Mouse (Mus musculus): ENCODE results near the gene Slc25a47. TPM values are rescaled to one million over a fixed set of nuclear protein-coding genes. Genes with fewer than 3 reads are reported as not detected.

Gene Slc25a47
- polyA plus RNA-seq (2012; rRNA removed): 9.8 and 12.5 TPM in 2 replicates

- Histone ChIP-seq H3K27ac (ENCODE audit: insufficient read depth, low read length) (peak within 1 kb of the TSS; percentile 93), H3K4me1 (ENCODE audit: control insufficient read depth, insufficient read depth, low read length) (peaks cover 37% of the 10 kb centered on the region), H3K4me3 (replicated peaks; ENCODE audit: insufficient read depth, low read depth, low read length) (peak within 1 kb of the TSS; percentile 87), H3K27me3 (ENCODE audit: control insufficient read depth, insufficient read depth, low read length) (no peaks in the 10 kb centered on the region)
- WGBS: under 1% methylated on average over 53 of the region's 53 CpGs
- no peak for TF ChIP-seq CTCF (IDR thresholded peaks at IDR 0.05; ENCODE audit: borderline replicate concordance, insufficient read depth, low read depth, low read length)
- TF ChIP-seq POLR2A (IDR thresholded peaks at IDR 0.05; ENCODE audit: borderline replicate concordance, insufficient read depth, low read length): peak; percentile 76; the same call in 1 of the 2 replicates
- peak; percentile 97 to 99 for DNase-seq
Observed at GRCm38 (mm10) chr12:108835840-108836409, at the start of gene Slc25a47, which contains the start of gene Slc25a29. Gene Slc25a47, plus strand, starts transcription at chr12:108836046. Gene Slc25a29, minus strand, starts transcription at chr12:108835883.

- DNase-seq: no peak
- Histone ChIP-seq H3K4me3 (replicated peaks; ENCODE audit: insufficient read depth, low read depth, low read length) (no peak overlapping the region), H3K27me3 (ENCODE audit: control insufficient read depth, insufficient read depth, low read length) (no peaks in the 10 kb centered on the region), H3K27ac (ENCODE audit: insufficient read depth, low read length) (no peak overlapping the region), H3K4me1 (ENCODE audit: control insufficient read depth, insufficient read depth, low read length) (no peaks in the 10 kb centered on the region; the same call in 1 of the 2 replicates)
- WGBS: 91% methylated on average over 2 of the region's 2 CpGs
- TF ChIP-seq CTCF (IDR thresholded peaks at IDR 0.05; ENCODE audit: borderline replicate concordance, insufficient read depth, low read depth, low read length) (no peak), POLR2A (IDR thresholded peaks at IDR 0.05; ENCODE audit: borderline replicate concordance, insufficient read depth, low read length) (no peak)
Observed at GRCm38 (mm10) chr12:108787329-108787728, 48.5 kb upstream of the Slc25a47 start.

GRCm38 (mm10) chr12:108792152-108792545 lies 43.7 kb upstream of the Slc25a47 start:
- peak; percentile 80 to 81 for DNase-seq
- Histone ChIP-seq H3K4me1 (ENCODE audit: control insufficient read depth, insufficient read depth, low read length) (no peaks in the 10 kb centered on the region; the same call in 1 of the 2 replicates), H3K4me3 (replicated peaks; ENCODE audit: insufficient read depth, low read depth, low read length) (peak overlapping the region; percentile 97), H3K27me3 (ENCODE audit: control insufficient read depth, insufficient read depth, low read length) (no peaks in the 10 kb centered on the region), H3K27ac (ENCODE audit: insufficient read depth, low read length) (peak overlapping the region; percentile 86)
- under 1% methylated on average over 52 of the region's 52 CpGs for WGBS
- peak; percentile 31; the same call in 1 of the 2 replicates for TF ChIP-seq POLR2A (IDR thresholded peaks at IDR 0.05; ENCODE audit: borderline replicate concordance, insufficient read depth, low read length)
- TF ChIP-seq CTCF (IDR thresholded peaks at IDR 0.05; ENCODE audit: borderline replicate concordance, insufficient read depth, low read depth, low read length): no peak

GRCm38 (mm10) chr12:108792546-108793452 lies 43.0 kb upstream of the Slc25a47 start, which contains the start of gene Yy1:
Gene Yy1, plus strand, starts transcription at chr12:108792973.
- Histone ChIP-seq H3K4me1 (ENCODE audit: control insufficient read depth, insufficient read depth, low read length) (no peaks in the 10 kb centered on the region; the same call in 1 of the 2 replicates), H3K4me3 (replicated peaks; ENCODE audit: insufficient read depth, low read depth, low read length) (peak within 1 kb of the TSS; percentile 100), H3K27ac (ENCODE audit: insufficient read depth, low read length) (peak within 1 kb of the TSS; percentile 92), H3K27me3 (ENCODE audit: control insufficient read depth, insufficient read depth, low read length) (no peaks in the 10 kb centered on the region)
- peak; percentile 58 for TF ChIP-seq POLR2A (IDR thresholded peaks at IDR 0.05; ENCODE audit: borderline replicate concordance, insufficient read depth, low read length)
- TF ChIP-seq CTCF (IDR thresholded peaks at IDR 0.05; ENCODE audit: borderline replicate concordance, insufficient read depth, low read depth, low read length): no peak
- WGBS: under 1% methylated on average over 84 of the region's 127 CpGs
- DNase-seq: peak; percentile 97 to 99

GRCm38 (mm10) chr12:108793453-108793941 lies 42.3 kb upstream of the Slc25a47 start:
- no peaks in the 10 kb centered on the region; the same call in 1 of the 2 replicates for H3K4me1 ChIP-seq (ENCODE audit: control insufficient read depth, insufficient read depth, low read length)
- H3K27me3 ChIP-seq (ENCODE audit: control insufficient read depth, insufficient read depth, low read length): no peaks in the 10 kb centered on the region
- H3K27ac ChIP-seq (ENCODE audit: insufficient read depth, low read length): peak overlapping the region; percentile 92
- H3K4me3 ChIP-seq (replicated peaks; ENCODE audit: insufficient read depth, low read depth, low read length): peak overlapping the region; percentile 100
- under 1% methylated on average over 70 of the region's 71 CpGs for WGBS
- DNase-seq: peak; percentile 52 to 60
- TF ChIP-seq CTCF (IDR thresholded peaks at IDR 0.05; ENCODE audit: borderline replicate concordance, insufficient read depth, low read depth, low read length) (no peak), POLR2A (IDR thresholded peaks at IDR 0.05; ENCODE audit: borderline replicate concordance, insufficient read depth, low read length) (no peak)

- TF ChIP-seq CTCF (IDR thresholded peaks at IDR 0.05; ENCODE audit: borderline replicate concordance, insufficient read depth, low read depth, low read length): no peak
- peak; percentile 52; the same call in 1 of the 2 replicates for TF ChIP-seq POLR2A (IDR thresholded peaks at IDR 0.05; ENCODE audit: borderline replicate concordance, insufficient read depth, low read length)
- peak overlapping the region; percentile 92 for H3K27ac ChIP-seq (ENCODE audit: insufficient read depth, low read length)
- H3K4me1 ChIP-seq (ENCODE audit: control insufficient read depth, insufficient read depth, low read length): no peaks in the 10 kb centered on the region; the same call in 1 of the 2 replicates
- DNase-seq: peak; percentile 87 to 89
- H3K4me3 ChIP-seq (replicated peaks; ENCODE audit: insufficient read depth, low read depth, low read length): peak overlapping the region; percentile 100
- under 1% methylated on average over 89 of the region's 94 CpGs for WGBS
- H3K27me3 ChIP-seq (ENCODE audit: control insufficient read depth, insufficient read depth, low read length): no peaks in the 10 kb centered on the region
Observed at GRCm38 (mm10) chr12:108794078-108794711, 41.7 kb upstream of the Slc25a47 start.

- Histone ChIP-seq H3K27ac (ENCODE audit: insufficient read depth, low read length) (no peak overlapping the region), H3K27me3 (ENCODE audit: control insufficient read depth, insufficient read depth, low read length) (no peaks in the 10 kb centered on the region), H3K4me1 (ENCODE audit: control insufficient read depth, insufficient read depth, low read length) (peaks cover 2% of the 10 kb centered on the region; the same call in 1 of the 2 replicates), H3K4me3 (replicated peaks; ENCODE audit: insufficient read depth, low read depth, low read length) (peak overlapping the region; percentile 100)
- 4% methylated on average over 9 of the region's 9 CpGs for WGBS
- DNase-seq: no peak
- TF ChIP-seq POLR2A (IDR thresholded peaks at IDR 0.05; ENCODE audit: borderline replicate concordance, insufficient read depth, low read length) (no peak), CTCF (IDR thresholded peaks at IDR 0.05; ENCODE audit: borderline replicate concordance, insufficient read depth, low read depth, low read length) (no peak)
Observed at GRCm38 (mm10) chr12:108794979-108795537, 40.8 kb upstream of the Slc25a47 start.
